Mouse (Mus musculus) layer of hippocampus, adult 9-10 months (tissue): ENCODE measurements around the gene Rhbdd2.
A peak's percentile ranks its signal among the peaks of the same experiment; 100 is the strongest.

Experiments
- DNase-seq: peaks from one replicate; pipeline ENCODE4 v3.0.0; 2022; ENCODE audit warnings: low spot score

The Rhbdd2 gene

GRCm38 (mm10) chr5:135645330-135645729 is 12.9 kb downstream of the Rhbdd2 start:
- DNase-seq = no peak

- no peak for DNase-seq
These were observed 13.6 kb downstream of the Rhbdd2 start for GRCm38 (mm10) chr5:135646038-135646437.

- DNase-seq = no peak
These were observed 16.3 kb downstream of the Rhbdd2 start for GRCm38 (mm10) chr5:135648461-135649308.

- no peak for DNase-seq
These were observed 16.9 kb downstream of the Rhbdd2 start for GRCm38 (mm10) chr5:135649309-135649633.

- DNase-seq = no peak
These were observed 19.1 kb downstream of the Rhbdd2 start for GRCm38 (mm10) chr5:135651536-135651935.

GRCm38 (mm10) chr5:135653209-135653608 is 20.8 kb downstream of the Rhbdd2 start:
- no peak for DNase-seq

GRCm38 (mm10) chr5:135656046-135656445 is 23.6 kb downstream of the Rhbdd2 start:
- no peak for DNase-seq

GRCm38 (mm10) chr5:135657128-135657527 is 24.7 kb downstream of the Rhbdd2 start:
- no peak for DNase-seq

- DNase-seq = no peak
These were observed 25.4 kb downstream of the Rhbdd2 start for GRCm38 (mm10) chr5:135657703-135658373.

GRCm38 (mm10) chr5:135659956-135660355 is 27.5 kb downstream of the Rhbdd2 start:
- DNase-seq = no peak

- no peak for DNase-seq
These were observed 28.1 kb downstream of the Rhbdd2 start for GRCm38 (mm10) chr5:135660535-135660934.

GRCm38 (mm10) chr5:135666890-135667289 is 34.5 kb downstream of the Rhbdd2 start:
- DNase-seq = no peak

- DNase-seq = no peak
These were observed 35.7 kb downstream of the Rhbdd2 start for GRCm38 (mm10) chr5:135668071-135668470.

GRCm38 (mm10) chr5:135669741-135670275 is 37.4 kb downstream of the Rhbdd2 start, which contains the start of gene Por:
Gene Por, plus strand, starts transcription at chr5:135670033.
- no peak for DNase-seq

GRCm38 (mm10) chr5:135670881-135671280 is 38.5 kb downstream of the Rhbdd2 start:
- no peak for DNase-seq

- no peak for DNase-seq
These were observed 40.1 kb downstream of the Rhbdd2 start for GRCm38 (mm10) chr5:135672509-135672908.

- no peak for DNase-seq
These were observed 40.6 kb downstream of the Rhbdd2 start for GRCm38 (mm10) chr5:135672980-135673379.

GRCm38 (mm10) chr5:135674349-135674775 is 41.9 kb downstream of the Rhbdd2 start:
- DNase-seq = no peak

- DNase-seq = peak; percentile 58
These were observed 42.4 kb downstream of the Rhbdd2 start for GRCm38 (mm10) chr5:135674821-135675220.

GRCm38 (mm10) chr5:135676696-135677095 is 44.3 kb downstream of the Rhbdd2 start:
- no peak for DNase-seq

GRCm38 (mm10) chr5:135677251-135677650 is 44.8 kb downstream of the Rhbdd2 start:
- no peak for DNase-seq

- no peak for DNase-seq
These were observed 46.1 kb downstream of the Rhbdd2 start for GRCm38 (mm10) chr5:135678481-135678880.

GRCm38 (mm10) chr5:135680967-135681545 is 48.6 kb downstream of the Rhbdd2 start:
- no peak for DNase-seq
